Comparison of ENCODE assay signal across 9 mouse cellular contexts in genomic region chr10:130314110-130314829, GRCm38 (mm10). TPM values are rescaled to one million over a fixed set of nuclear protein-coding genes. Genes with fewer than 3 reads are reported as not detected.
DNase-seq lines count a peak whose midpoint lies in the region; ATAC-seq and TF ChIP-seq lines count a peak whose summit lies in the region.
"Had no signal": no experiment of that assay in that cellular context is flagged by ENCODE, and none has a peak within 500 bp of the region (broad histone marks: within the 10 kb centered on the region; RNA-seq: fewer than 3 reads in every experiment).

No protein-coding gene starts in this region.

- no peaks in the 10 kb centered on the region for H3K9me3 ChIP-seq in lung, embryonic 14.5 days (ENCODE audit: low read depth, low read length)

- DNase-seq in adrenal gland, postnatal 10 days, result peak; percentile 12
- no peak for DNase-seq in adrenal gland, adult 18-20 months (ENCODE audit: low spot score in 2 of 2)
- DNase-seq in lung, embryonic 14.5 days, result peak; percentile 65
- DNase-seq in lung, postnatal 36 days, result no peak
- DNase-seq in gastrocnemius, postnatal 10 days, result peak; percentile 70
- no peak for DNase-seq in yolk sac, embryonic 10.5 days (ENCODE audit: low spot score)
- DNase-seq in layer of hippocampus, adult 2 months (ENCODE audit: low spot score in 2 of 2), result no peak

- no peak overlapping the region for H3K4me3 ChIP-seq in lung, embryonic 14.5 days (ENCODE audit: low read depth, low read length)
- H3K4me3 ChIP-seq in layer of hippocampus, adult 2 months, result no peak overlapping the region
- H3K4me3 ChIP-seq: myocyte had no signal

- TF ChIP-seq CTCF in lung, embryonic 14.5 days (IDR thresholded peaks at IDR 0.05; ENCODE audit: low read depth), result no peak
- TF ChIP-seq CTCF in layer of hippocampus, adult 2 months (conservative IDR thresholded peaks at IDR 0.05), result no peak

- H3K4me1 ChIP-seq in lung, embryonic 14.5 days (ENCODE audit: insufficient read depth), result no peaks in the 10 kb centered on the region

- no peak overlapping the region for H3K27ac ChIP-seq in lung, embryonic 14.5 days (ENCODE audit: low read depth)
- no peak overlapping the region for H3K27ac ChIP-seq in layer of hippocampus, adult 2 months

- ATAC-seq in lung, embryonic 14.5 days (ENCODE audit: insufficient read depth), result peak; percentile 95; the same call in 1 of the 2 replicates
- ATAC-seq in megakaryocyte-erythroid progenitor cell, adult 5-6 weeks (replicated peaks; ENCODE audit: low FRiP score, low TSS enrichment, poor library complexity, severe bottlenecking), result peak; percentile 58; the same call in 1 of the 2 replicates

- H3K4me2 ChIP-seq in lung, embryonic 14.5 days, result no peak overlapping the region

- H3K27me3 ChIP-seq in lung, embryonic 14.5 days (ENCODE audit: insufficient read depth, low read length), result no peaks in the 10 kb centered on the region

- 67% methylated on average over 2 of the region's 2 CpGs for WGBS in lung, embryonic 14.5 days

- H3K36me3 ChIP-seq in lung, embryonic 14.5 days (ENCODE audit: insufficient read depth), result no peaks in the 10 kb centered on the region

- no peak overlapping the region for H3K9ac ChIP-seq in lung, embryonic 14.5 days

RNA-seq across cellular contexts. Expression of gene Tespa1, which starts 8.4 kb away (rescaled TPM):
- 1 to 10 TPM in 1 of 2 experiments, under 1 TPM in 1; 0.87 to 2.0 TPM for total RNA-seq in adrenal gland, postnatal 10 days (2021)
- total RNA-seq in adrenal gland, adult 18-20 months (2021), result under 1 TPM; 0.66 to 0.77 TPM
- 0.66 TPM in 1 of 2 replicates, not detected in the other for polyA plus RNA-seq in lung, embryonic 14.5 days (2014; fragmentation: Nextera tagmentation; extraction: Ambion mirVana)
- 1 to 10 TPM in 1 of 2 experiments, under 1 TPM in 1; 0.56 to 1.3 TPM for total RNA-seq in gastrocnemius, postnatal 10 days (2021)
- total RNA-seq in megakaryocyte-erythroid progenitor cell, adult 5-6 weeks (2014; fragmentation: Nextera tagmentation), result 2.6 and 3.7 TPM in 2 replicates
- 10.9 and 12.2 TPM in 2 replicates for total RNA-seq in megakaryocyte-erythroid progenitor cell, adult 5-6 weeks (2017)
- total RNA-seq in layer of hippocampus, adult 2 months (2021), result 1 to 10 TPM; 1.6 to 1.7 TPM
- polyA plus RNA-seq: myocyte had no signal

RNA-seq across cellular contexts. Expression of gene Neurod4, which starts 34.2 kb away (rescaled TPM):
- under 1 TPM; 0.18 to 0.21 TPM for total RNA-seq in adrenal gland, postnatal 10 days (2021)
- 1 to 10 TPM in 1 of 2 experiments, under 1 TPM in 1; 0.33 to 1.7 TPM for total RNA-seq in adrenal gland, adult 18-20 months (2021)
- not detected in 2 replicates for polyA plus RNA-seq in lung, embryonic 14.5 days (2014; fragmentation: Nextera tagmentation; extraction: Ambion mirVana)
- not detected for total RNA-seq in gastrocnemius, postnatal 10 days (2021)
- total RNA-seq in megakaryocyte-erythroid progenitor cell, adult 5-6 weeks (2014; fragmentation: Nextera tagmentation), result not detected in 2 replicates
- total RNA-seq in megakaryocyte-erythroid progenitor cell, adult 5-6 weeks (2017), result not detected in 2 replicates
- total RNA-seq in layer of hippocampus, adult 2 months (2021), result under 1 TPM; 0.10 to 0.18 TPM
- polyA plus RNA-seq: myocyte had no signal

Comparison
In these comparisons a context has a peak if more than half of its experiments do, and no peak if none do; other contexts are left out.
1. DNase-seq: peak in adrenal gland, postnatal 10 days (single experiment), lung, embryonic 14.5 days (single experiment) and gastrocnemius, postnatal 10 days (single experiment); none in adrenal gland, adult 18-20 months (0 of 2), lung, postnatal 36 days (single experiment), yolk sac, embryonic 10.5 days (single experiment) and layer of hippocampus, adult 2 months (0 of 2).